Mouse (Mus musculus): ENCODE data around the gene Atrnl1.

DNA sequence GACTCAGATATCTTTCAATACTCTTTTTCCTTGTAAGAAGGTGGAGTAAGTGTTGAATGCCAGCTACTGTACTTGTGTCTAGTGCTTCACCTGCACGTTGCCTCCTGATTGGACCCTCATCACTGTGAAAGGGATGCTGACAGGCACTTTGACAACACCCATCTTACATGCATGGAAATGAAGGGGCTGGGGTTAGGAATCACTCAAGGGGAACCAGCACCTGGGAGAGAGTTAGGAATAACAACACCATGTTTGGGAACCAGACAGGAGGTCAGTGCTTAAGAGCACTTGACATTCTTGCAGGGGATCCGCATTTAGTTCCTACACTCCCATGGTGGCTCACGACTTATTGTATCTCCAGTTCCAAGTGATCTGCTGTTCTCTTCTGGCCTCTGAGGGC lies 7.2 kb upstream of the Atrnl1 start:
- TF ChIP-seq POLR2A (IDR thresholded peaks at IDR 0.05; ENCODE audit: low read depth, low read length) (no peak), CTCF (IDR thresholded peaks at IDR 0.05; ENCODE audit: extremely low read depth, insufficient read length, insufficient replicate concordance, low read depth, low read length) (no peak)

All from small intestine, adult 2 months (tissue).